Mouse (Mus musculus) erythroblast, embryonic 14.5 days (primary cell): ENCODE measurements at regions not wholly inside any gene's neighbourhood (a gene's known extent, or its start where the extent isn't known, plus 50 kb on each side); places are given as distances from the start of the nearest gene placed in this dataset.

ENCODE experiments used
- H3K27me3 ChIP-seq: 2 replicates; pipeline ENCODE4 v1.6.1; 2012; ENCODE audit warnings: inconsistent platforms; ENCODE audit not compliant: control insufficient read depth
- H3K36me3 ChIP-seq: 2 replicates; pipeline ENCODE4 v1.6.1; 2012; ENCODE audit warnings: mild to moderate bottlenecking, inconsistent platforms; ENCODE audit not compliant: control insufficient read depth
- H3K4me1 ChIP-seq: 2 replicates; pipeline ENCODE4 v1.6.1; 2012; ENCODE audit warnings: inconsistent platforms; ENCODE audit not compliant: control insufficient read depth
- H3K4me3 ChIP-seq: replicated peaks from 2 replicates; pipeline ENCODE3; 2012; ENCODE audit warnings: moderate library complexity, mild to moderate bottlenecking, inconsistent platforms
- H3K9me3 ChIP-seq: 2 replicates; pipeline ENCODE4 v1.6.1; 2012; ENCODE audit warnings: low read length, inconsistent platforms, mixed read lengths; ENCODE audit not compliant: control insufficient read depth
- GATA1 ChIP-seq: IDR thresholded peaks from 2 replicates; pipeline ENCODE4 v1.6.1; 2012; ENCODE audit warnings: low read length, inconsistent platforms, mixed read lengths
- TAL1 ChIP-seq: IDR thresholded peaks from 3 replicates; pipeline ENCODE4 v1.6.1; 2012; ENCODE audit warnings: low read length, inconsistent platforms, mixed read lengths

DNA sequence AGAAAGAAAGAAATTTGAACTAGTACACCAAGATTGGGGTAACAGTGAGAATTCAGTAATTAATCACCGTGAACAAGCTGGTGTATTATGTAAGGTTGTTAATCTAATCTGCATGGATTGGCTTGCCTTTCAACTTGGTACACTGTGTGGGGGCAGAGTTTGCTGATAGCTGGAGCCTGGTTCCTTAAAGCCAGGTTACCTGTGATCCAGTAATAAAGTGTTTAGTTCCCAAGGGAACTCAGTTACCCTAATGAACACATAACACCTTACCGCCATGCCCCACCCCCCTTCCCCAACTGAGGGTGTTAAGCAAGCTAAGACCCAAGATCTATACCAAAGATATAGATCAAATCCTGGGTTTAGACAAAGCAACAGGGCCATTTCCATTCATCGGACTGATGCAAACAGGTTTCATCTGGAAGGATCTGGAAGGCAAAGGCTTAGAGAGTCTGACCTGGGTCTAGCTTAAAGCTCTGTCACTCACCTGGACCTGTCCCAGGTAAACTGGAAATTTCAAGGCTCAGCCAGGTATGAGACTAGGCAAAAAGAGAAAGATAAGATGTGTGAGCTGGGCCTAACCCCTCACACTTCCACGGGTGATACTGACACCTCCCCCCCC is 155.8 kb downstream of the Ly86 start:
- H3K36me3 ChIP-seq = no peaks in the 10 kb centered on the region
- no peaks in the 10 kb centered on the region for H3K4me1 ChIP-seq
- no peaks in the 10 kb centered on the region for H3K27me3 ChIP-seq
- no peak overlapping the region for H3K4me3 ChIP-seq
- TF ChIP-seq TAL1 = no peak
- TF ChIP-seq GATA1 = no peak
- no peaks in the 10 kb centered on the region for H3K9me3 ChIP-seq

DNA sequence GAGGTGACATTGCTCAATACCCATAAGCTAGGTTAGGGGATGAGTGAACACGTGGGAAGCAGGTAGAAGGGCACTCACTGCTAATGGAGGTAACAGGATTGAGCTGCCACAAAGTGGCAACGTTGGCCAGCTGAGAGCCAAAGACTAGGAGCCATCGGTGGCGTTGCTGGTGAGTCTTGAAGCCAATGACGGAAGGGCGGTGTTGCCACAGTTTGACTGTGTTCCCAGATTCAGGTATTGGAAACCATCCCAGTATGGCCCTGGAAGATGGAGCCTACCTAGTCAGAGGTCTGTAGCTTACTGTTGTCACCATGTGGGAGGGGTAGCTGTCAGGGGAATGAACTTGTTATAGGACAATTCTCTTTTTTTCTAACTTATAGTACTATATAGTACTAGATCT is 158.4 kb downstream of the Ly86 start:
- no peaks in the 10 kb centered on the region for H3K9me3 ChIP-seq
- no peaks in the 10 kb centered on the region for H3K27me3 ChIP-seq
- no peak overlapping the region for H3K4me3 ChIP-seq
- H3K36me3 ChIP-seq = no peaks in the 10 kb centered on the region
- H3K4me1 ChIP-seq = no peaks in the 10 kb centered on the region
- no peak for TF ChIP-seq GATA1
- TF ChIP-seq TAL1 = no peak

DNA sequence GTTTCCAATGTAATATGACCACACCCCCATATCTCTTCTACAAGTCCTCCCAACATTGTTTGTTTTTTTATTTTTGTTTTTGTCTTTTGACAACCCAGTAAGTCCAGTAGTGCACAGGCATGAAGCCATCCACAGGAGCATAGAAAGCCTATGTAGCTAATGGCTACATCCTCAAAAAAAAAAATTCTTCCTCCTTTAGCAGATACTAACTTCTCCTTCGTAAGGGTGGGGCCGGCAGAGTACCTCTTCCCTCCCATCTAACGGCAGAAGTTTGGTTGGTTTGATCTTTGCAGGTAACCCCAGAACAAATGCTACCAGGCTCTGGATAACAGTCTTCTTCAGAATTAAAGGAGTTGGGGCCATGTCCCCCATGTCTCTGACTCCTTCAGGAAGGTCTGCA is 158.9 kb downstream of the Ly86 start:
- TF ChIP-seq GATA1 (no peak), TAL1 (no peak)
- Histone ChIP-seq H3K36me3 (no peaks in the 10 kb centered on the region), H3K9me3 (no peaks in the 10 kb centered on the region), H3K4me3 (no peak overlapping the region), H3K4me1 (peaks cover 4% of the 10 kb centered on the region), H3K27me3 (no peaks in the 10 kb centered on the region)

DNA sequence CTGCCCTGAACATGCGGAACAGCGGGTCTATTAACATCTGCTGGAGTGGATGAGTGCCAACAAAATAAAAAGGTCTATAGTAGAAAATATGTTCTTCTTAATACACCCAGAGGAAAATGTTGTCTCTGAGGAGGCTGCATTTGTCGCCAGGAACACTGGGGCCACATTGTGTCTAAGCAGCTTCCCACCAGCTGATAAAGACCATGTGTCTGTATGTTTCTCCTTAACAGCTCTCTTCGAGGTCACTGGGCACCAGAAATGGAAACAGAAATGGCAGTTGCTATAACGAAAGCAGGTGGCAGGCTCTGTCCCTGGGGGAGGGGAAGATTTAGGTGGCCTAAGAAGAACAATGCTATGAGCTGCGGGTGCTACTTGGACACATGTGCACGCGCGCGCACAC is 159.4 kb downstream of the Ly86 start:
- no peak for TF ChIP-seq TAL1
- no peak for TF ChIP-seq GATA1
- Histone ChIP-seq H3K36me3 (no peaks in the 10 kb centered on the region), H3K4me1 (peaks cover 7% of the 10 kb centered on the region), H3K4me3 (no peak overlapping the region), H3K27me3 (no peaks in the 10 kb centered on the region), H3K9me3 (no peaks in the 10 kb centered on the region)

DNA sequence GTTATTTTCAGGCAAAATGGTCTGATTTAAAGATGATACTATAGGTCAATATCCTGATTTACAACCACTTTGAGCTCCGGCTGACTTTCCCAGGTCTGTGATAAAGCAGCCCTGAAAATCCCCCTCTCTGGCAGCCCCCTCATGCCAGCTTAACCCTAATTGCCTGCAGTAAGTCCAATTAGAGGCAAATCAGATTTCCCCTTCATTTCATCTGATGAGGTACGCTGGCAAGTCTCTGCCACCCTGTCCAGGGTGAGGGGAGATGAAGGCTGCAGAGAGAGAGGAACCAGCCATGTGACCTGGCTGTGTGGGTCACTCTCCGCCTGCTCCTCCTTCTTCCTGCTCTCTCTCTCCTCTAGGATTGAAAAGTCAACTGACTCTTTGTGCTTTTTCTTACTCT is 160.6 kb downstream of the Ly86 start:
- H3K4me3 ChIP-seq = no peak overlapping the region
- H3K36me3 ChIP-seq = no peaks in the 10 kb centered on the region
- no peaks in the 10 kb centered on the region for H3K27me3 ChIP-seq
- no peaks in the 10 kb centered on the region for H3K9me3 ChIP-seq
- TF ChIP-seq TAL1 = no peak
- TF ChIP-seq GATA1 = no peak
- peaks cover 12% of the 10 kb centered on the region for H3K4me1 ChIP-seq

DNA sequence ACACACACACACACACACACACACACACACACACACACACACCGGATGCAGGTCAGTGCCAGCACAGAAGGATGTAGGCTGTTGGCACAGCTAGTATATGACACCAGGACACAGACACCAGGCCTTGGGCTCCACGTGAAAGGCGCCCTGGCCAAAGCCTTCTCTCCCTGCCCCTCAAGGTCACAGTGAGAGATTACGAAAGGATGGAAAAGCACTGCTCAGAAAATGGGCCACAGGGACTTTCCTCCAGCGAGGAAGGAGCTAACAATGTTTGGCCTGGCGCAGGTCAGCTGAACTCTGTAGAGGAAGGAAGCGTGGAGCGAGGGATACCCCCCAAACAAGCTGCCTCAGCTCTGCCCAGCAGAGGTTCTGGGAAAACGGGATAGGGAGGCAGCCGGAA is 161.0 kb downstream of the Ly86 start:
- Histone ChIP-seq H3K27me3 (no peaks in the 10 kb centered on the region), H3K36me3 (no peaks in the 10 kb centered on the region), H3K9me3 (no peaks in the 10 kb centered on the region), H3K4me1 (peaks cover 12% of the 10 kb centered on the region), H3K4me3 (no peak overlapping the region)
- TF ChIP-seq GATA1 (no peak), TAL1 (no peak)

- H3K9me3 ChIP-seq = no peaks in the 10 kb centered on the region
- H3K4me1 ChIP-seq = peaks cover 12% of the 10 kb centered on the region
- no peaks in the 10 kb centered on the region for H3K36me3 ChIP-seq
- no peak overlapping the region for H3K4me3 ChIP-seq
- no peaks in the 10 kb centered on the region for H3K27me3 ChIP-seq
- TF ChIP-seq TAL1 = no peak
- TF ChIP-seq GATA1 = no peak
Measured at GRCm38 (mm10) chr13:37506701-37507100, 161.7 kb downstream of the Ly86 start.

- Histone ChIP-seq H3K27me3 (no peaks in the 10 kb centered on the region), H3K9me3 (no peaks in the 10 kb centered on the region), H3K36me3 (no peaks in the 10 kb centered on the region), H3K4me3 (no peak overlapping the region), H3K4me1 (peaks cover 12% of the 10 kb centered on the region)
- no peak for TF ChIP-seq GATA1
- no peak for TF ChIP-seq TAL1
Measured at GRCm38 (mm10) chr13:37507146-37507545, 162.1 kb downstream of the Ly86 start.

DNA sequence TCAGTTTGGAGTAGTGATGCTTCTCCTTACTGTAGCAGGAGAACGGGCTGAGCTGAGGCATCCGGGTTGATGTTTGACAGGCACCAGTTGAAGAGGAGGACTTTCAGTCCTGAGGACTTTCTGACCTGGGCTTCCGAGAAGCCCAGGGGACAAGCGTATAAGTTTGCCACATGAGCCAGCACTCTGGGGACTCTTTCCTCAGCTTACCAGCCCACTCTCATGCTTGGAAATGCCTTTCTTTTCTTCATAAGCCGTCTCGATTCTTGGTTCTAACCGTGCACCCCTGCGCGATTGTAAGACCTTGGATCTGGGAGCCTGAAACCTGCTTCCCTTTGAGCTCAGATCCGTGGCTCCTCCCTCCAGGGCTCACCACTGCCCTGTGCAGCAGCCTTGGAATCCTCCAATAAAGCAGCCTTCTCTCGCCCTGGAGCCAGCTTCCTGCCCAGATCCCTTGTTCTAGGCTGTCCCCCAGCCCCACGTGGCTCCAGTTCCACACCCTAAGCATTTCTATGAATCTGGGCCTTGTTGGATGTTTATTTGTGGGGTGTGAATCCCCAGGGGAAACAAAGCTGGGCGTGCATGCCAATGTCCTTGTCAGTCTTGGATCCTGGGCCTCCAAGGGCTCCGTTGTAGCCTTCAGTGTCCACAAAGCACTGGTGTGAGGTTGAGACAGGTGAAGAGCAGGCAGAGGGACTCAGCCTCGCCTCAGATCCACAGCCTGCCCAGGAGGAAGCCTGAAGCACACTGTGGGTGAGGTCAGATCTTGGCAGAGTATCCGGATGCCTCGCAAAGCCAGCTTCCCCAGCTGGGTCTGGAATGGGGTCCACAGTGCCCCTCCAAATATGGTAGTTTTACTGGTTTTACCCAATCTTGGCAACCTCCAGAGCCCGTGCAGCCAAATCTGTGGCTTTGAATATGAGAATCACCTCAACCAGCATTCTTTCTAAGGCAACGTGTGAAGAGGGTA is 163.7 kb downstream of the Ly86 start:
- Histone ChIP-seq H3K27me3 (no peaks in the 10 kb centered on the region), H3K9me3 (no peaks in the 10 kb centered on the region), H3K4me3 (no peak overlapping the region), H3K36me3 (no peaks in the 10 kb centered on the region), H3K4me1 (peaks cover 12% of the 10 kb centered on the region)
- TF ChIP-seq GATA1 = no peak
- no peak for TF ChIP-seq TAL1
